9 mouse cellular contexts compared by ENCODE assay signal in genomic region chr7:63345671-63346392, GRCm38 (mm10).
A peak's percentile ranks its signal among the peaks of the same experiment; 100 is the strongest.
DNase-seq lines count a peak whose midpoint lies in the region; ATAC-seq and TF ChIP-seq lines count a peak whose summit lies in the region.
"Had no signal": no experiment of that assay in that cellular context is flagged by ENCODE, and none has a peak within 500 bp of the region (broad histone marks: within the 10 kb centered on the region; RNA-seq: fewer than 3 reads in every experiment).

No protein-coding gene starts in this region.

- no peak overlapping the region for H3K9ac ChIP-seq in hindbrain, embryonic 14.5 days
- H3K9ac ChIP-seq: heart, embryonic 15.5 days had no signal

- H3K4me2 ChIP-seq in hindbrain, embryonic 14.5 days (replicated peaks), result no peak overlapping the region
- H3K4me2 ChIP-seq: heart, embryonic 15.5 days had no signal

- H3K4me3 ChIP-seq in cortical plate, adult 2 months (ENCODE audit: insufficient read depth, low read length), result no peak overlapping the region
- no peak overlapping the region for H3K4me3 ChIP-seq in hindbrain, embryonic 14.5 days (replicated peaks; ENCODE audit: low read length)
- H3K4me3 ChIP-seq: heart, embryonic 15.5 days had no signal

- TF ChIP-seq POLR2A in cortical plate, adult 2 months (IDR thresholded peaks at IDR 0.05; ENCODE audit: extremely low read depth, insufficient read depth, low read length), result no peak

- TF ChIP-seq CTCF in cortical plate, adult 2 months (IDR thresholded peaks at IDR 0.05; ENCODE audit: extremely low read depth, insufficient read depth, low read length), result peak; percentile 49

- 30% methylated on average over 11 of the region's 11 CpGs for WGBS in hindbrain, embryonic 14.5 days

- intact Hi-C loops in gastrocnemius, postnatal 14 days (cut with DNase I; ENCODE audit: low total_unique reads), result no loop called here
- intact Hi-C loops in gastrocnemius, postnatal 36 days (cut with DNase I), result no loop called here
- intact Hi-C loops in left cerebral cortex, postnatal 10 days (cut with DNase I), result loop anchor here (5.0 kb wide), 1 partner anchor 96 kb away; the partner anchor contains the start of gene Otud7a

- DNase-seq in gastrocnemius, postnatal 14 days, result peak; percentile 14
- DNase-seq in gastrocnemius, postnatal 36 days, result no peak
- peak; percentile 11 for DNase-seq in Muller cell, postnatal 12 days (ENCODE audit: inconsistent ontology term)
- peak; percentile 54 for DNase-seq in hindbrain, embryonic 14.5 days (ENCODE audit: low spot score)
- DNase-seq in left cerebral cortex, postnatal 10 days (ENCODE audit: extremely low spot score in 1 of 2, low spot score in 2 of 2), result peak; percentile 76 to 86
- DNase-seq in retina, embryonic 14.5 days (ENCODE audit: low spot score), result peak; percentile 76

- no peaks in the 10 kb centered on the region for H3K27me3 ChIP-seq in hindbrain, embryonic 14.5 days (ENCODE audit: control insufficient read depth, insufficient read depth, low read length)
- H3K27me3 ChIP-seq: heart, embryonic 15.5 days had no signal

- H3K9me3 ChIP-seq in hindbrain, embryonic 14.5 days (ENCODE audit: control insufficient read depth, low read length), result no peaks in the 10 kb centered on the region
- H3K9me3 ChIP-seq: heart, embryonic 15.5 days had no signal

- no peaks in the 10 kb centered on the region for H3K36me3 ChIP-seq in hindbrain, embryonic 14.5 days (replicated peaks; ENCODE audit: control insufficient read depth, insufficient read depth)
- H3K36me3 ChIP-seq: heart, embryonic 15.5 days had no signal

- H3K27ac ChIP-seq in cortical plate, adult 2 months (ENCODE audit: insufficient read depth, low read length), result 0 out of 2 replicates have a peak overlapping the region, but pooled peaks have one; percentile 9
- no peak overlapping the region for H3K27ac ChIP-seq in hindbrain, embryonic 14.5 days
- H3K27ac ChIP-seq: heart, embryonic 15.5 days had no signal

- peaks cover 9% of the 10 kb centered on the region for H3K4me1 ChIP-seq in cortical plate, adult 2 months (ENCODE audit: control insufficient read depth, insufficient read depth, low read length)
- H3K4me1 ChIP-seq in hindbrain, embryonic 14.5 days (replicated peaks; ENCODE audit: control insufficient read depth, insufficient read depth, low read length), result no peaks in the 10 kb centered on the region
- H3K4me1 ChIP-seq: heart, embryonic 15.5 days had no signal

- no peak for ATAC-seq in hindbrain, embryonic 14.5 days (ENCODE audit: low FRiP score)
- ATAC-seq in activated CD4-positive, CD25-positive, alpha-beta regulatory T cell, adult 4 months, result no peak

Comparison
In these comparisons a context has a peak if more than half of its experiments do, and no peak if none do; other contexts are left out.
1. DNase-seq: peak in gastrocnemius, postnatal 14 days (single experiment), Muller cell, postnatal 12 days (single experiment), hindbrain, embryonic 14.5 days (single experiment), left cerebral cortex, postnatal 10 days (2 of 2) and retina, embryonic 14.5 days (single experiment); none in gastrocnemius, postnatal 36 days (0 of 2).